Mouse (Mus musculus): Measurements from ENCODE around the gene Lclat1. TPM values are rescaled to one million over a fixed set of nuclear protein-coding genes. Genes with fewer than 3 reads are reported as not detected.

The Lclat1 gene
- total and polyA plus RNA-seq, 3 experiments = 6.3 to 9.6 (median 7.0) TPM

DNA sequence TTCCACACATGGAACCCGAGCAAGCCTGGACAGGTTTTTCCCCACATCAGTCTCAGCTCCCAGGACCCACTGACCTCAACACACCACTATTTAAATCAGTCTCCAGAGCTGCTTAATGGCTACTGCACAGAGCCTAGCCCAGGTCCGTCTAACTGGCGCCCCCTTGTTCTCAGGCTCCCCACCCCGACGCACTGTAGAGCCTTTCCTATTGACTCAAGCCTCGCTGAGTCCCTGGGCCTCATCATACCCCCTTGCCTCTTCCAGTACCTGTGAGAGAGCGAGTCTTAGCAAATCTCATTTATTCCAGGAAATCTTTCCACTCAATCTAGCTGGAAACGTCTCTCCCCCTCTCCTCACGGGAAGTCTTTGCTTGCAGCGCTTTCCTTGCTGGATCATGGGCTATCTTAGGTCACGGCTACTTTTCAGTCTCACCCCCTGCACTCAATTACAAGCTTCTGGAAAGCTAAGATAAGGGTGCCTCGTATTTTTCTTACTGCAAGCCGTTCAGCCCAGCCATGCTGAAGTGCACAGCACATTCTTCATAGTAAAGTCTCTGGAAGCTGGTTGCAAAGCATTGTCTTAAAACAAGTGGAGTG is 137.4 kb downstream of the Lclat1 start:
- H3K36me3 ChIP-seq (replicated peaks in 1 of 2; ENCODE audit: control insufficient read depth in 1 of 2, insufficient read depth in 1 of 2, low read length in 1 of 2) = peaks cover 0 to 5% of the 10 kb centered on the region in 2 experiments
- H3K9ac ChIP-seq (ENCODE audit: insufficient read depth, low read depth) = no peak overlapping the region
- H3K4me2 ChIP-seq (ENCODE audit: insufficient read depth, low read depth, poor library complexity, severe bottlenecking) = no peak overlapping the region
- dilution Hi-C loops (cut with MboI; ENCODE audit: extremely low pct_ligation_motif_present, extremely low pct_unique_long_range_greater_than_20kb, low sequenced_read_pairs) = no loop called here
- DNase-seq (ENCODE audit: extremely low read depth) = no peak
- no peak overlapping the region for H3K4me3 ChIP-seq (replicated peaks in 1 of 3; ENCODE audit: low read depth in 2 of 3, low read length in 2 of 3, poor library complexity in 1 of 3)
- H3K27ac ChIP-seq (ENCODE audit: insufficient read depth, low read depth) = no peak overlapping the region
- H3K4me1 ChIP-seq (ENCODE audit: control insufficient read depth in 1 of 2, insufficient read depth in 2 of 2) = peaks cover 39 to 72% of the 10 kb centered on the region in 2 experiments
- TF ChIP-seq CTCF (conservative IDR thresholded peaks at IDR 0.05 in 1 of 2, IDR thresholded peaks at IDR 0.05 in 1 of 2; ENCODE audit: low read depth in 2 of 2, low read length in 2 of 2) (peak in 1 of 2 experiments; percentile 32; a peak in 2 of 4 replicates), CHD2 (IDR thresholded peaks at IDR 0.05; ENCODE audit: low read length) (no peak), MEF2A (IDR thresholded peaks at IDR 0.05; ENCODE audit: borderline replicate concordance, low read depth, low read length) (no peak)
- no peaks in the 10 kb centered on the region for H3K9me3 ChIP-seq (replicated peaks; ENCODE audit: low read length)
- H3K79me2 ChIP-seq (replicated peaks; ENCODE audit: control insufficient read depth, extremely low read depth, insufficient read depth, poor library complexity, severe bottlenecking) = no peaks in the 10 kb centered on the region
- no peaks in the 10 kb centered on the region for H3K27me3 ChIP-seq (replicated peaks)
- in situ Hi-C loops (cut with MboI; ENCODE audit: low pct_ligation_motif_present, low pct_unique_long_range_greater_than_20kb, low sequenced_read_pairs) = no loop called here

DNA sequence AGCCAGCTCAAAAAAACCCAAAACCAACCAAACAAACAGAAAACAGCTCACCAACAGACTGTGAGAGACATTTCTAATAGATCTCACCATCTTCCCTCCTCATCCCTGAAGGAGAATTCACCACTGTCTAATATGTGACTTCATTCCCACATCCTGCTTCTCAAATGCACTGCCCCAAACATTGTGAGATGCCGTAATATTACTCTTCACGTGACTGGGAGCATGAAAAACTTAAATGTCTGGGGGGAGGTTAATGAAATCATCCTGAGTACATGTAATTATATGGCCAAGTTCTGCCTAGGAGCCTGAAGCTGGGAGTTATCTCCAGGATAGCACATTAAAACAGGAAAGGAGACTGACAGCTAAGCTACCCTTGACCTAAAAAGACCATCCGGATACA is 138.3 kb downstream of the Lclat1 start:
- peaks cover 0 to 5% of the 10 kb centered on the region in 2 experiments for H3K36me3 ChIP-seq (replicated peaks in 1 of 2; ENCODE audit: control insufficient read depth in 1 of 2, insufficient read depth in 1 of 2, low read length in 1 of 2)
- H3K4me3 ChIP-seq (replicated peaks in 1 of 3; ENCODE audit: low read depth in 2 of 3, low read length in 2 of 3, poor library complexity in 1 of 3) = no peak overlapping the region
- H3K27ac ChIP-seq (ENCODE audit: insufficient read depth, low read depth) = no peak overlapping the region
- H3K27me3 ChIP-seq (replicated peaks) = no peaks in the 10 kb centered on the region
- no peak for DNase-seq (ENCODE audit: extremely low read depth)
- TF ChIP-seq CHD2 (IDR thresholded peaks at IDR 0.05; ENCODE audit: low read length) (no peak), USF2 (conservative IDR thresholded peaks at IDR 0.05; ENCODE audit: low read depth, low read length) (no peak), ZNF384 (IDR thresholded peaks at IDR 0.05; ENCODE audit: low read depth, low read length) (no peak), ZKSCAN1 (IDR thresholded peaks at IDR 0.05; ENCODE audit: borderline replicate concordance, low read depth, low read length) (no peak), ELF1 (IDR thresholded peaks at IDR 0.05; ENCODE audit: low read depth, low read length) (no peak), NELFE (IDR thresholded peaks at IDR 0.05; ENCODE audit: low read depth, low read length) (no peak), RCOR1 (conservative IDR thresholded peaks at IDR 0.05; ENCODE audit: low read depth, low read length) (no peak), SIN3A (IDR thresholded peaks at IDR 0.05; ENCODE audit: low read length) (no peak), MEF2A (IDR thresholded peaks at IDR 0.05; ENCODE audit: borderline replicate concordance, low read depth, low read length) (no peak)
- dilution Hi-C loops (cut with MboI; ENCODE audit: extremely low pct_ligation_motif_present, extremely low pct_unique_long_range_greater_than_20kb, low sequenced_read_pairs) = no loop called here
- H3K79me2 ChIP-seq (replicated peaks; ENCODE audit: control insufficient read depth, extremely low read depth, insufficient read depth, poor library complexity, severe bottlenecking) = no peaks in the 10 kb centered on the region
- H3K4me2 ChIP-seq (ENCODE audit: insufficient read depth, low read depth, poor library complexity, severe bottlenecking) = no peak overlapping the region
- H3K9ac ChIP-seq (ENCODE audit: insufficient read depth, low read depth) = no peak overlapping the region
- in situ Hi-C loops (cut with MboI; ENCODE audit: low pct_ligation_motif_present, low pct_unique_long_range_greater_than_20kb, low sequenced_read_pairs) = no loop called here
- peaks cover 32 to 73% of the 10 kb centered on the region in 2 experiments for H3K4me1 ChIP-seq (ENCODE audit: control insufficient read depth in 1 of 2, insufficient read depth in 2 of 2)
- no peaks in the 10 kb centered on the region for H3K9me3 ChIP-seq (replicated peaks; ENCODE audit: low read length)

DNA sequence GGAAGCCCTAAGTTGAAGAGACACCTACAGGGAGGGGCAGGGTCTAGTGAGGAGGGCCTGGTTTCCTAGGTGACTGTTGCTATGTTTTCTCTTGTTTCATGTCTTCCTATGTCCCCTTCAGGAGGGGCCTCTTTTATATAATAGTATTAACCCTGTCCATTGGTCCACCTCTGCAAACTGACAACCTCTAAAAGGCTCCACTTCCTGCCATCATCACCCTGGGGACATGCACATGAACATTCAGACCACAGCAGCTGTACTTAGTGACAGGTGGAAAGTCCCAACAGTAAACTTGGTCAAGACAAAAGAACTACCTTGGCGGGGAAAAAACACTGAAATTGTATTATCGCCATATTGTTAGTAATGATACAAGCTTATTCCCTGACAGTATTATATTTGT is 139.1 kb downstream of the Lclat1 start:
- H3K27ac ChIP-seq (ENCODE audit: insufficient read depth, low read depth) = peak overlapping the region; percentile 50
- H3K9ac ChIP-seq (ENCODE audit: insufficient read depth, low read depth) = no peak overlapping the region
- peaks cover 0 to 5% of the 10 kb centered on the region in 2 experiments for H3K36me3 ChIP-seq (replicated peaks in 1 of 2; ENCODE audit: control insufficient read depth in 1 of 2, insufficient read depth in 1 of 2, low read length in 1 of 2)
- peak; percentile 97 for DNase-seq (ENCODE audit: extremely low read depth)
- no peaks in the 10 kb centered on the region for H3K79me2 ChIP-seq (replicated peaks; ENCODE audit: control insufficient read depth, extremely low read depth, insufficient read depth, poor library complexity, severe bottlenecking)
- peaks cover 30 to 73% of the 10 kb centered on the region in 2 experiments for H3K4me1 ChIP-seq (ENCODE audit: control insufficient read depth in 1 of 2, insufficient read depth in 2 of 2)
- no peaks in the 10 kb centered on the region for H3K9me3 ChIP-seq (replicated peaks; ENCODE audit: low read length)
- no peaks in the 10 kb centered on the region for H3K27me3 ChIP-seq (replicated peaks)
- in situ Hi-C loops (cut with MboI; ENCODE audit: low pct_ligation_motif_present, low pct_unique_long_range_greater_than_20kb, low sequenced_read_pairs) = no loop called here
- dilution Hi-C loops (cut with MboI; ENCODE audit: extremely low pct_ligation_motif_present, extremely low pct_unique_long_range_greater_than_20kb, low sequenced_read_pairs) = no loop called here
- no peak overlapping the region for H3K4me2 ChIP-seq (ENCODE audit: insufficient read depth, low read depth, poor library complexity, severe bottlenecking)
- no peak overlapping the region for H3K4me3 ChIP-seq (replicated peaks in 1 of 3; ENCODE audit: low read depth in 2 of 3, low read length in 2 of 3, poor library complexity in 1 of 3)
- TF ChIP-seq RAD21 (IDR thresholded peaks at IDR 0.05; ENCODE audit: low read depth, low read length) = no peak
- no peak for TF ChIP-seq NRF1 (IDR thresholded peaks at IDR 0.05; ENCODE audit: low read depth, low read length)
- TF ChIP-seq RCOR1 (conservative IDR thresholded peaks at IDR 0.05; ENCODE audit: low read depth, low read length) = 0 out of 2 replicates have a peak, but pooled peaks have one; percentile 25
- no peak for TF ChIP-seq GABPA (IDR thresholded peaks at IDR 0.05; ENCODE audit: insufficient replicate concordance, low read depth, low read length)
- 0 out of 2 replicates have a peak, but pooled peaks have one; percentile 71 for TF ChIP-seq JUND (conservative IDR thresholded peaks at IDR 0.05; ENCODE audit: low read depth, low read length)
- TF ChIP-seq SMC3 (IDR thresholded peaks at IDR 0.05; ENCODE audit: low read depth, low read length) = no peak
- TF ChIP-seq IRF4 (IDR thresholded peaks at IDR 0.05; ENCODE audit: low read depth, low read length) = peak; percentile 88
- no peak for TF ChIP-seq ZKSCAN1 (IDR thresholded peaks at IDR 0.05; ENCODE audit: borderline replicate concordance, low read depth, low read length)
- TF ChIP-seq MXI1 (IDR thresholded peaks at IDR 0.05; ENCODE audit: low read depth, low read length) = peak; percentile 85
- TF ChIP-seq MAZ (IDR thresholded peaks at IDR 0.05; ENCODE audit: low read depth, low read length) = peak; percentile 92
- peak; percentile 85; the same call in 1 of the 2 replicates for TF ChIP-seq E2F4 (IDR thresholded peaks at IDR 0.05; ENCODE audit: insufficient replicate concordance, low read depth, low read length)
- TF ChIP-seq ELF1 (IDR thresholded peaks at IDR 0.05; ENCODE audit: low read depth, low read length) = peak; percentile 82
- TF ChIP-seq PAX5 (IDR thresholded peaks at IDR 0.05; ENCODE audit: low read length) = no peak
- TF ChIP-seq MAFK (IDR thresholded peaks at IDR 0.05; ENCODE audit: insufficient replicate concordance, low read length) = no peak
- TF ChIP-seq ZC3H11A (IDR thresholded peaks at IDR 0.05; ENCODE audit: low read depth, low read length) = no peak
- peak; percentile 60 for TF ChIP-seq HCFC1 (IDR thresholded peaks at IDR 0.05; ENCODE audit: low read depth, low read length)
- TF ChIP-seq CTCF (conservative IDR thresholded peaks at IDR 0.05 in 1 of 2, IDR thresholded peaks at IDR 0.05 in 1 of 2; ENCODE audit: low read depth in 2 of 2, low read length in 2 of 2) = no peak
- no peak for TF ChIP-seq CHD1 (IDR thresholded peaks at IDR 0.05; ENCODE audit: low read depth, low read length)

Measured in CH12.LX (cell line).